Mouse (Mus musculus): ENCODE results near the gene Spats1.

- TF ChIP-seq CTCF (IDR thresholded peaks at IDR 0.05; ENCODE audit: low read depth) (no peak), EP300 (IDR thresholded peaks at IDR 0.05; ENCODE audit: low read depth) (no peak)
Measured at GRCm38 (mm10) chr17:45468302-45468701, 6.9 kb downstream of the Spats1 start.
